Mouse (Mus musculus): Measurements from ENCODE around the gene Gm10642. TPM values are rescaled to one million over a fixed set of nuclear protein-coding genes. Genes with fewer than 3 reads are reported as not detected.

The Gm10642 gene
- 1.5 and 4.2 TPM in 2 replicates for polyA plus RNA-seq (2012; rRNA removed)

DNA sequence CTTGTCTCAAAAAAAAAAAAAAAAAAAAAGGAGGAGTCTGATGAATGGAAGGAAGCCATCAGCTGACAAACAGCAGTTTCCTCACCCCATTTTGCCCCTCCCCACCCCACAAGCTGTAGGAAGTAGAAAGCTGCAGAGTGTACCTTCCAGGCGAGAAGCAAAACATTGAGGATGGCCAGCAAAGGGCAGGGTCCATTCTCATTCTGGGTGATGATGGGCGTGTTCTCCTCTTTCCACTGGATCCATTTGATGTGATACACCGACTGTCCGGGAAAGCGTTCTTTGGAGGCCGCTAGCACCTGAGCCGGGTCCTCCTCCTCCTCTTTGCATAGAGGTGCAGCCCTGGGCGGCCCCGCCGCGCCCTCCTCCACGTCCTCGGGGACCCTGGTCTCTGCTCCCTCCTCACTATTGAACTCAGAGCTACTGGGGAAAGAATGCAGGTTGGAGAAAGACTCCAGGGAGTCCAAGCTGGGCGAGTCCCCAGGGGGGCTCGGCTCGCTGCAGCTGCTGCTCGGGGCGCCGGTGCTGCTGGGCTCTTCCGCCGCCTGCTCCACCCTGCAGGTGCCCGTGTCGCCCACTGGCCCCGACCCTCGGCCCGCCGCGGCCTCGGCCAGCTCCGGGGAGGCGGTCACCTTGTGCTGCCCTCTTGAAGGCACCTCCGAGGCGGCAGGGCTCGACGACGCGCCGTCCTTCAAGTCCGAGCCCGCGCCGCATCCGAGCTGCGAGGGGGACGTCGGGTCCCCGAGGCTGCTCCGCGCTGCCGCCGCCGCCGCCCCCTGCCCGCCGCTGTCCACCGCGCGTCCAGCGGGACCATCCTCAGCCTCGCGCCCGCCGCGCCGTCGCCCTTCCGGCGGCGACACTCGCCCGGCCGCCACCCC lies at the start of gene Gm10642:
TSS of gene Gm10642 (plus strand) at position 122 of the 878 bp plus-strand sequence.
- under 1% methylated on average over 56 of the region's 72 CpGs for WGBS
- peak; percentile 74 to 76 for DNase-seq (ENCODE audit: low read depth in 1 of 2, low spot score in 2 of 2)
- Histone ChIP-seq H3K27ac (ENCODE audit: insufficient read depth, low read length) (peak within 1 kb of the TSS; percentile 90), H3K36me3 (ENCODE audit: control insufficient read depth, insufficient read depth, low read length) (no peaks in the 10 kb centered on the region), H3K27me3 (ENCODE audit: control insufficient read depth, insufficient read depth, low read length) (no peaks in the 10 kb centered on the region), H3K4me1 (ENCODE audit: control insufficient read depth, insufficient read depth, insufficient read length) (peaks cover 9% of the 10 kb centered on the region), H3K4me3 (ENCODE audit: extremely low read depth, insufficient read depth, insufficient read length) (peak within 1 kb of the TSS; percentile 97)
- TF ChIP-seq POLR2A (IDR thresholded peaks at IDR 0.05; ENCODE audit: low read depth, low read length) = peak; percentile 56
- no peak for TF ChIP-seq CTCF (IDR thresholded peaks at IDR 0.05; ENCODE audit: extremely low read depth, insufficient read depth, insufficient read length, insufficient replicate concordance)

DNA sequence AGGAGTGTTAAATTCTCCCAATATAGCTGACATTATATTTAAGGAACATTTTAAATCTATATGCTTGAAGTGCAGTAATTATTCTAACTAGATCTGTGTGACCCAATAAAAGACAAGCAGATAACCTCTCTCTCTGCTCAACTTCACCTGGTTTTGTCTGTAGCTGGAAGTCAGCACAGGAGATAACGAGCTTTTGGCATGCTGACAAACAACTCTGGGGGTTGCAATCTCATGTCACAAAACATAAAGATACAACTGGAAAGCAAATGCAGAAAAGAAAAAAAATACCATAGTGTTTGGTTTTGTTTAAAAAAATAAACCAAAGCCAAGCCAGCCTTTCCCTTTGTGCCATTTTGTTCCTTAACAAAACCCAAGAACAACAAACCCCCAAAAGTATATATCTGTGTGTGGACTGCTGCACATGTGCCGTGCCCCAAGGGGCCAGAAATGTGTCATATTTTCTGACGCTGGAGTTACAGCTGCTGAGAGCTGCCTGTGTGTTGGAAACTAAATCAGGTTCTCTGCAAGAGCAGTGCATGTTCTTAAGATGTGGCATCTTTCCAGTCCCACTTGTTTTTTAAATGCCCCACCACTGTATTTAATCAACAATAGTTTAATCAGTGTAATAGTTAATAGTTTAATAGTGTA lies 44.9 kb upstream of the Gm10642 start:
- Histone ChIP-seq H3K27ac (ENCODE audit: insufficient read depth, low read length) (no peak overlapping the region), H3K36me3 (ENCODE audit: control insufficient read depth, insufficient read depth, low read length) (peaks cover 26% of the 10 kb centered on the region), H3K27me3 (ENCODE audit: control insufficient read depth, insufficient read depth, low read length) (no peaks in the 10 kb centered on the region), H3K4me1 (ENCODE audit: control insufficient read depth, insufficient read depth, insufficient read length) (no peaks in the 10 kb centered on the region), H3K4me3 (ENCODE audit: extremely low read depth, insufficient read depth, insufficient read length) (no peak overlapping the region)
- no peak for TF ChIP-seq CTCF (IDR thresholded peaks at IDR 0.05; ENCODE audit: extremely low read depth, insufficient read depth, insufficient read length, insufficient replicate concordance)
- no peak for TF ChIP-seq POLR2A (IDR thresholded peaks at IDR 0.05; ENCODE audit: low read depth, low read length)
- WGBS = 83% methylated on average over 3 of the region's 3 CpGs
- no peak for DNase-seq (ENCODE audit: low read depth in 1 of 2, low spot score in 2 of 2)

DNA sequence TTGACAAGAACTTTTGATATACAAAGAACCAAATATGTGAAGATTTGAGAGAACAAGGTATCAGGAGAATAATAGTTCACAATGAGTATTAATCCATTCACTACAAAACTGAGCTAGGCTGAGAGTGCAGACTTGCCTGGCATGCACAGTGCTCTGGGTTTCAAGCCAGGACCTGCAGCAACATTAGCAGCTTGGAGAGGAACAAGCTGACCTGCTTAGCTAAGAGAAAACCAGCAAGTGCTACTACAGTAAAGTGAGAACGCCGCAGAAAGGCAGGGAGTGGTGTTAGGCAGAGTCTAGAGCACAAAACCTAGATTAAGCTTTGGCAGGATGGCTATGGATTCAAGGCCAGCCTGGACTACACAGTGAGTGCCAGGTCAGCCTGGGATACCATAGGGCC lies 26.3 kb upstream of the Gm10642 start:
- TF ChIP-seq POLR2A (IDR thresholded peaks at IDR 0.05; ENCODE audit: low read depth, low read length) = no peak
- no peak for TF ChIP-seq CTCF (IDR thresholded peaks at IDR 0.05; ENCODE audit: extremely low read depth, insufficient read depth, insufficient read length, insufficient replicate concordance)
- no peaks in the 10 kb centered on the region for H3K27me3 ChIP-seq (ENCODE audit: control insufficient read depth, insufficient read depth, low read length)
- no peak overlapping the region for H3K27ac ChIP-seq (ENCODE audit: insufficient read depth, low read length)
- H3K4me3 ChIP-seq (ENCODE audit: extremely low read depth, insufficient read depth, insufficient read length) = no peak overlapping the region
- DNase-seq (ENCODE audit: low read depth in 1 of 2, low spot score in 2 of 2) = no peak
- H3K4me1 ChIP-seq (ENCODE audit: control insufficient read depth, insufficient read depth, insufficient read length) = no peaks in the 10 kb centered on the region
- H3K36me3 ChIP-seq (ENCODE audit: control insufficient read depth, insufficient read depth, low read length) = peaks cover 10% of the 10 kb centered on the region
- WGBS = 96% methylated on average over 2 of the region's 2 CpGs

DNA sequence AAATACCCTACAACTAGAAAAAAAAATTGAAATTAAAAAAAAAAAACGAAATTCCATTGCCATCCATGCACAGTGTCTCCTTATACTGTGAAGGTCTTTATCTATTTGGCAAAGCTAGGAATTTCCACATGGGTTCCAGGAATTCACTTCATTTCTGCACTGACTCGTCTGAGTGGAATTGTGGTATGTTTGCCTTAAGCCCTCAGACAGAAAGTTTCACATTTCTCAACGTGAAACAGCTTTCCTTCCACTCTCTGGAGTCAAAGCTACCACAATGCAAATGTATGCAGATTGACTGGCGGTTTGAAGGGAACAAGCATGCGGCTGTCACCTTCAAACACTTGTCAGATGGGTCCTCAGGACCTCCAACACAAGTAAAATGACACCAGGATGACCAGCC lies 24.4 kb upstream of the Gm10642 start:
- Histone ChIP-seq H3K27me3 (ENCODE audit: control insufficient read depth, insufficient read depth, low read length) (no peaks in the 10 kb centered on the region), H3K4me3 (ENCODE audit: extremely low read depth, insufficient read depth, insufficient read length) (no peak overlapping the region), H3K4me1 (ENCODE audit: control insufficient read depth, insufficient read depth, insufficient read length) (no peaks in the 10 kb centered on the region), H3K36me3 (ENCODE audit: control insufficient read depth, insufficient read depth, low read length) (peaks cover 4% of the 10 kb centered on the region), H3K27ac (ENCODE audit: insufficient read depth, low read length) (no peak overlapping the region)
- 62% methylated on average over 5 of the region's 5 CpGs for WGBS
- DNase-seq (ENCODE audit: low read depth in 1 of 2, low spot score in 2 of 2) = no peak
- no peak for TF ChIP-seq POLR2A (IDR thresholded peaks at IDR 0.05; ENCODE audit: low read depth, low read length)
- TF ChIP-seq CTCF (IDR thresholded peaks at IDR 0.05; ENCODE audit: extremely low read depth, insufficient read depth, insufficient read length, insufficient replicate concordance) = no peak

DNA sequence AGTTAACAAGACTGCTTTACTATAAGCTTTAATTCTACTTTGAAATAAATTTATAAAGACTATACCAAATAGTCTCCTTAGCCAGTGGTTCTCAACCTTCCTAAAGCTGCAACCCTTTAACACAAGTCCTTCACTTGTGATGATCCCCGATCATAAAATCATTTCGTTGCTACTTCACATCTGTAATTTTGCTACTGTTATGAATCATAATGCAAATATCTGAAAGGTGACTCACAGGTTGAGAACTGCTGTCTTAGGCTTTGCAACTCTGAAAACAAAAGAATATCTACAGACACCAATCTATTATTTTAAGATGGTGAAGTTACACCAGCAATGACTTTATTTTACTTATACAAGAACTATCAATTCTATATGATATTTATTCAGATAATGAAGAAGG lies 19.3 kb upstream of the Gm10642 start:
- H3K27me3 ChIP-seq (ENCODE audit: control insufficient read depth, insufficient read depth, low read length) = no peaks in the 10 kb centered on the region
- 76% methylated on average over 2 of the region's 2 CpGs for WGBS
- H3K4me1 ChIP-seq (ENCODE audit: control insufficient read depth, insufficient read depth, insufficient read length) = no peaks in the 10 kb centered on the region
- H3K36me3 ChIP-seq (ENCODE audit: control insufficient read depth, insufficient read depth, low read length) = peaks cover 3% of the 10 kb centered on the region; the same call in 1 of the 2 replicates
- no peak overlapping the region for H3K27ac ChIP-seq (ENCODE audit: insufficient read depth, low read length)
- H3K4me3 ChIP-seq (ENCODE audit: extremely low read depth, insufficient read depth, insufficient read length) = no peak overlapping the region
- TF ChIP-seq POLR2A (IDR thresholded peaks at IDR 0.05; ENCODE audit: low read depth, low read length) (no peak), CTCF (IDR thresholded peaks at IDR 0.05; ENCODE audit: extremely low read depth, insufficient read depth, insufficient read length, insufficient replicate concordance) (no peak)
- no peak for DNase-seq (ENCODE audit: low read depth in 1 of 2, low spot score in 2 of 2)

DNA sequence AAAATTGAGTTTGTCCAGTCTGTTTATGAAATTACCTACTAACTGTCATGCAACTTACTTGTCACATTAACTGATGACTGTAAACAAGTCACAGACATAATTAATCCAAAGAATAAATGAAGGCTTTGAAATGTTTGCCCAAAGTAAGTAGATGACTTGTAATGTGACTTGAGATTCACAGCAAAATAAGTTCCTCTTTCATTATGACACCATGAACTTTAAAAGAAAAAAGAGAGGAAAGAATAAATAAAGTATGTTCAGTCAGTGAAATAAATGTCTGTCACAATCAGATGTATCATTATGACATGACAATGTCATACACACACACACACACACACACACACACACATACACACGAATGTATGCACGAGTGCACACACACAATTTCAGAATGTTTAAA lies 5.8 kb upstream of the Gm10642 start:
- 0 out of 2 replicates have a peak, but pooled peaks cover 3% of the 10 kb centered on the region for H3K36me3 ChIP-seq (ENCODE audit: control insufficient read depth, insufficient read depth, low read length)
- no peaks in the 10 kb centered on the region for H3K27me3 ChIP-seq (ENCODE audit: control insufficient read depth, insufficient read depth, low read length)
- H3K4me3 ChIP-seq (ENCODE audit: extremely low read depth, insufficient read depth, insufficient read length) = no peak overlapping the region
- no peak for DNase-seq (ENCODE audit: low read depth in 1 of 2, low spot score in 2 of 2)
- no peak for TF ChIP-seq POLR2A (IDR thresholded peaks at IDR 0.05; ENCODE audit: low read depth, low read length)
- no peak for TF ChIP-seq CTCF (IDR thresholded peaks at IDR 0.05; ENCODE audit: extremely low read depth, insufficient read depth, insufficient read length, insufficient replicate concordance)
- peak overlapping the region; percentile 60; the same call in 1 of the 2 replicates for H3K27ac ChIP-seq (ENCODE audit: insufficient read depth, low read length)
- 60% methylated on average over 2 of the region's 2 CpGs for WGBS
- H3K4me1 ChIP-seq (ENCODE audit: control insufficient read depth, insufficient read depth, insufficient read length) = peaks cover 15% of the 10 kb centered on the region
